Mouse (Mus musculus): ENCODE results near the gene Itpk1.

The Itpk1 gene

GRCm38 (mm10) chr12:102704457-102705198 is at the start of gene Itpk1:
Itpk1 (minus strand) TSS chr12:102704930.
- DNase-seq (ENCODE audit: low read depth in 1 of 2, low spot score in 2 of 2): no peak

DNA sequence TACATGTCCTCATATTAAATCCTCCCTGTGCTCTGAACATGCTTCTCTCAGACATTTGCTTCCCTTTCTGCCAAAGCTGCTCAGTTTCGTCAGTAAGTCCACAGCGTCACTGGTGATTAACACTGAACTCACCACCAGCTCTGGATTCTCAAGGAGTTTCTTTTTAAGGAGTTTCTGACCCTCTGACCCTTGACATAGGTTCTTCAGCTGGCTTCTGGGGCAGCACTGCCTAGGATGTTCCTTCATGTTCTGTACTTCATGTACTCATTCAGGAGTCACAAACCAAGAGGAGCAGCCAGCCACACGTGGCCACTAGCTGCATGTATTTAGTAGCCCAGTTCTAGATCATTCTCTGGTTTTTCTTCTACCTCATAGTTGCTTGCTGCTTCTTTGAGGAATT is 43.5 kb upstream of the Itpk1 start:
- no peak for DNase-seq (ENCODE audit: low read depth in 1 of 2, low spot score in 2 of 2)

DNA sequence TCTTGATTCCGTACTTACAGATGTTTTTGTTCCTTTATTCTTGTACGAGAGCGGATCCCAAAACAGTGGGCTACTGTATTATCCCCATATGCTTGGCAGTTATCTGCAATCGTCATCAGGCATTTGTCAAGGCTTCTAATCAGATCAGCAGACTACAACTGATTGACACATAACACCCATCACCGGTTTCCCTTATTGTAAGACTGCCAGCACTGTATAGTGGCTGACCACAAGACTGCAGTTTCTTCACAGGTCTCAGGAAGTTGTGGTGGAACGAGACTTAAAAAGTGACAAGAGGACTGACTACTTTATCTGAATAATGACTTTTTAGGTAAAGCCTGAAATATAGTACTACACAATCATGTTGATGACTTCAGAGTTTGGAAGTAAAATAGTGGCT is 40.1 kb upstream of the Itpk1 start:
- DNase-seq (ENCODE audit: low read depth in 1 of 2, low spot score in 2 of 2): peak; percentile 39 to 44

DNA sequence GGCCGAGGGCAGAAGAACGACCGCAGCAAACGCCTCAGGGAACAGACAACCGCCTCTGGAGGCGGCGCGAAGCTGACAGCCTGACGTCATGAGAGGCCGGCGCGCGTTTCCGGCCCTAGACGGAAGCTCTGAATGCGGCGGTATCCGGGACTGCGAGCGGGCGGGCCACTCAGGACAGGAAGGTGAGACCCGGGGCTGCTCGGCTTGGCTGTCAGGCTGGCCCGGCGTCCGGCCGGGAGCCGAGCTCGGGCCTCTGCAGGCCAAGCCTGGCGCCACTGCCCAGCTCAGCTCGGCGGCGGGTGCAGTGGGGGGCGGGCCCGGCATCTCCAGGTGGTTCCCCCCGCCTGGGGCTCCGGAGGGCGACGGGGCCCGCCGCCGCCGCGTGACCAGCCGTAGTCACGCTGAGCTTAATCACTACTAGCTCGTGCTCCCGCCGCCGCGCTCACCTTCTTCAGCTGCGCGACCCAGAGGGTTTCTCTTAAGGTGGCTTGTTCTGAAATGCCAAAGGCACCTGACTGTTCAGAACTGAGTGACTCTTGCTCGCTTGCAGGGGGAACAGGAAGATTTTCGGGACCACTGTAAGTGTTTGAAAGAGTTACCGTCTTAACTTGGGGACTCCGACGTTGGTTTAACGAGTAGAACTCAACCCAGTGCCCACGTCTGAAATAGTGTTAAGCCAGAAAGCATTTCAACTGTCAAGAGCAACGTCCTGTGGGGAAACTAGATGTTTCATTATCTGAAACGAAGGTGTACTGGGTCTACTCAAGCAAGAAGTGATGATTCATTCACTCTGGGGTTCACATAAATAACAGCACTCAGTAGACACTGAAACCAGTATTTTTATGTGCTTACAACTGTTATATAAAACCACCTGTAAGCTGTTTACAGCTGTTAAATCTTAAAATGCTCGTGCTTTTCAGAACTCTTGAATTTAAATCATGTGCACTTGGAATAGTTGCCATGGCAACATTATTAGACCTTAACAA is 39.2 kb upstream of the Itpk1 start, which contains the start of the genes Moap1 and Tmem251:
Gene Moap1 (minus strand): TSS at position 73 of the 986 bp plus-strand sequence.
Gene Tmem251 (plus strand): TSS at position 174 of the 986 bp plus-strand sequence.
- peak; percentile 77 to 88 for DNase-seq (ENCODE audit: low read depth in 1 of 2, low spot score in 2 of 2)

- DNase-seq (ENCODE audit: low read depth in 1 of 2, low spot score in 2 of 2): no peak
Observed at GRCm38 (mm10) chr12:102743036-102743588, 38.4 kb upstream of the Itpk1 start.

- no peak for DNase-seq (ENCODE audit: low read depth in 1 of 2, low spot score in 2 of 2)
Observed at GRCm38 (mm10) chr12:102742056-102742455, 37.3 kb upstream of the Itpk1 start.

- no peak for DNase-seq (ENCODE audit: low read depth in 1 of 2, low spot score in 2 of 2)
Observed at GRCm38 (mm10) chr12:102740285-102740684, 35.6 kb upstream of the Itpk1 start.

DNA sequence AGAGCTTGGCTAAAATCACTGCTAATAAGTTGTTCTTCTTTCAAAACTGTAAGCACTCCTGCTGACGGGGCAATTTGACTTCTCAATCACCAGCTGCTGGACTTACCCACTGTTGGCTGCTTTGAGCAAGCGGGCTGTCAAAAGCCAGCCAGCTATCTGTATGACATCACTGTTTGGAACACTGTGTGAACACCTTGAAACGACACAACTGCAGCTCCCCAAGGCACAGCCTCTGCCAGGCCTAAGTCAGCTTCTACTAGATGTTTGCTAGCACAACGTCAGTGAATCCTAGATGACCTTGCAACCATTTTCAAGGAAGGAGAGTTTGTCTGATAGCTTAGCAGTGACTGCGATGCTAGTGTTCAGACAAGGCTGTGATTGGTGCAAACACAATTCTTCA is 34.4 kb upstream of the Itpk1 start:
- DNase-seq (ENCODE audit: low read depth in 1 of 2, low spot score in 2 of 2): no peak

DNA sequence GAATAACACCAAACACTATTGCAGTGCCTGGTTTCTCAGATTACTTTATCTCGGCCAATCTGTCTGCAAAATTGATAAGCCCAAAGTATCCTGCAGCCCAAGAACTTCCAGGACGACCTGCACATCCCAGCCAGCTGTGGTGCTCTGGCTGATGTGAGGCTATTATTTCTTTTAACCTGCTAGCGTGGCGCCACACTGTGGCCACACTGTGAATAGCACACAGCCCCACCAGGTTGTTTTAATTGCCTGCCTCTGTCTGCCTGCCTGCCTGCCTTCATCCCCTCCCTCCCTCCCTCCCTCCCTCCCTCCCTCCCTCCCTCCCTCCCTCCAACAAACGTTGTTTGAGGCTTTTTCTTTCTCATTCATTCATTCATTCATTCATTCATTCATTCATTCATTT is 28.7 kb upstream of the Itpk1 start:
- DNase-seq (ENCODE audit: low read depth in 1 of 2, low spot score in 2 of 2): peak in 1 of 2 experiments; percentile 49

DNA sequence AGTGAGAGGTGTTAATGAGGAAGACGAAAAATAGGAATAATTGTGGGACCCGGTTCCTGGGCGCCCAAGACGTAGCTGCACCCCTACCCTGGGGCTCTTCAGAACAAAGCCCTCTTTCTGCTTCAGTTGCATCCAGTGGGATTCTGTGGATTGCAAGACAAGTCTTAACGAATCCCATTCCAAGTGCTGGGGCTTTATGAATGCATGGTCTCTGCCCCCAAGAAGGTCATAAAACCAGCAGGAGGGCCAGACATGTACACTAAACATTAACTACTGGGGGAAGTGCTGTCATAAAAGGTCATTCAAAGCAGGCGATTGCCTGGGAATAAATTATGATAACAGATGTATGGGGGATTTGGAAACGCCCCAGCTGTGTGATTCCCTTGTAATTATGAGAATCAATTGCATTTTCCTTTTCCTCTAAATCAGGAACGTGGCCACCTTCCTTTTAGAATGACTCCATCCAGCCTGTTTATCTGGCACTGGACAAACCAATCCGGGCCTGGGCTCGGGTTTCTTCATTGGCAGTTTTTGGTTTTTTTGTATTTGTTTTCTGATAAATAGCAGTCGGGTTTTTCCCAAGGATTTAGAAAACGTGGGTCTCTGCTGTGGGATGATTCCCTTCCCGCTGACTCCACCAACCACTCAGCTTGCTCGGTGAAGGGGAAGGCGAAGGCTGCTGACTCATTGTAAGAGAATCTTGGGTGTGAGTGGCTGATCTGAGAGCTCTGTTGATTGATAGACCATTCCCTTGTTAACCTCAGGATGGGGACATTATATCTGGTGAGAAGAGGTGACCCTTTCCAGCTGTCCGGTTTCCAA is 26.3 kb upstream of the Itpk1 start:
- no peak for DNase-seq (ENCODE audit: low read depth in 1 of 2, low spot score in 2 of 2)

DNA sequence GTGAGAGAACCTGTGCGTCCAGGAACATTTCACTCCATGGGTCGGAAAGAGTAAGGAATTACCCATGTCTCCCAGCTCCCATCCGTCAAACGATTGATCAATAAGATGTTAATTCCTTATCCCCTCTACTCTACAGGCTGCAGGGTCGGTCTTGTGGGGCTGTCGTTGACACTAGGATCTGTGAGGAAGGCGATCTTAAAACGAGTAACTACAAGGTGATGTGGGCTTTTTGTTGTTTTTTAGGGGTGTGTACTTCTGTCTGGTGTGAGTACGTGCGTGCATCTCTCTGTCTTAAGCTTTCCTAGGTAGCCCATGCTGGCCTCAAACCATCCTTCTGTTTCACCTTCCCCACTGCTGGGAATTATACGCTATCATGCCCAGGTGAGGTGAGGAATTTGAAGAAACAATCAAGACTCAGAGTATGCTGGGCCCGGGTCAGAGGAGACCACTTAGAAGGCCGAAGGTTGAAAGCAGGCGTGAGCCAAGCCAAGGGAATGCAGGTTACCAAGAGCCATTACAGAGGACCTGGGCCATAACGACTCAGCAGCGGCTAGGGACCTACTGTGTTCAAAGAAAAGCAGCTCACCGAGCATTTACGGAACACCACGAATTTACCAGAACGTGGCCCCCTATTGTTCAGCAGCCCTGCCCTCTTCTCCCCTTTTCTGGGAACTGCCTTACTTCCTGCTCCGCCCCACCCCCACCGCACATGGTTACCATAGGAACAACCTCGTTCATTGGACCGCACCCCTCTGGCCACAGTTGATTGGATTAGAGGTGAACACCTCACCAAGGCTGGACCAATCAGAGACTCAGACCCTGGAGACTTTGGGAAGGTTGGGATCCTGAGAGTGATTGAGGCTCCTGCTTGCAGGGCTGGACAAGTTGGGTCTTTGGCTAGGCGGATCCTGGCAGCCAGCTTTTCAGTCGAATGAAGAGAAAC is 25.4 kb upstream of the Itpk1 start:
- DNase-seq (ENCODE audit: low read depth in 1 of 2, low spot score in 2 of 2): no peak

- no peak for DNase-seq (ENCODE audit: low read depth in 1 of 2, low spot score in 2 of 2)
Observed at GRCm38 (mm10) chr12:102725761-102726175, 21.0 kb upstream of the Itpk1 start.

DNA sequence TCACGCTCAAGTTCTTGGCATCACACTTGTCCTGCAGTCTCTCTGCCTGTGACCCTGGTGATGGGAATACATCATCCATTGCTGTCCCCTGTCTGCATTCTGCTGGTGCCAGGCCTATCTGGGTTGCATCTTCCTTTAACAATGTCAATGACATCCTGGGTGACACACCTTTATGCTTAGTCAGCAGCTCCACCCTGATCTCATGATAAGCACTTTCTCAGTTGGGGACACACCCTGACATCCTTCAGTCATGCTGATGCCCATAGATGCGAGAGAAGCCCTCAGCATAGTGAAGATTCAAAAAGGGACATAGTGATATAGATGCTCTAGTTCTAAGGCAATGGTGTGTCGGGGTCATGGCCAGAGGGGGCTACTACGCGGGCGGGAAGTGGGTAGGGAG is 20.4 kb upstream of the Itpk1 start:
- DNase-seq (ENCODE audit: low read depth in 1 of 2, low spot score in 2 of 2): no peak

DNA sequence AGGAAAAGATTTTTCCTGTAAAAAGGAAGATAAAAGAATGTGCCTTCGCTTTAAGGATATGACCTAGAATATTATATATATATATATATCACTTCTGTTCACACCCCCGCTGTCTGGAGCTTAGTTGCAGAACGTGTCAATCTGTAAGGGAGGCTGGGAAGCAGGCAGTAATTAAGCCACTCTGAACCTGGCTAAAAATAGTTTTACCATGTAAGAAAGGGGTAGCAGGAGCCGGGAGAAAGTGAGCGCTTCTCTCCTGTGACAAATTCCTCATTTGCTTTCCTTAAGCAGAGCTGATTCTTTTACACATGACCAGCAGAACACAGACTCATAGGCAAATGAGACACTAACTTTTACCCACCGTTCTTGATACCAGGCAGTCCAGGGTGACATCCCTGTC is 19.1 kb upstream of the Itpk1 start:
- DNase-seq (ENCODE audit: low read depth in 1 of 2, low spot score in 2 of 2): no peak

DNA sequence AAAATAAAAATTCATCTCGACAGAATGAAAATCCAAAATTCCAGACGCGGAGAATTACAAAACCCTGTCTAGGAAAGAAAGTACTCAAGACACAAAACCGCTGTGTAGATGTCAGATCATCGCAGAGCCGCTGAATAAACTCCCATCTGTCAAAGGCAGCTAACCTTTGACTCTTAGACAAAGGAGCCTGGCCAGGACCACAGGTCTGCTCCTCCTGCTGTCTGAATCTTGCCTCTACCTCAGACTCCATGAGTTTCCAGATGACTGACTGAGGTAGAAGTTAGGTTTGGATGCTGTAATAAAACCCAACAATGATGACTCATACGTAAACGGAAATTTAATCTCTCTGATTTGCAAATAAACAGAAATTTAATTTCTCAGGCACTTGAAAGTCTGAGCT is 18.2 kb upstream of the Itpk1 start:
- no peak for DNase-seq (ENCODE audit: low read depth in 1 of 2, low spot score in 2 of 2)

DNA sequence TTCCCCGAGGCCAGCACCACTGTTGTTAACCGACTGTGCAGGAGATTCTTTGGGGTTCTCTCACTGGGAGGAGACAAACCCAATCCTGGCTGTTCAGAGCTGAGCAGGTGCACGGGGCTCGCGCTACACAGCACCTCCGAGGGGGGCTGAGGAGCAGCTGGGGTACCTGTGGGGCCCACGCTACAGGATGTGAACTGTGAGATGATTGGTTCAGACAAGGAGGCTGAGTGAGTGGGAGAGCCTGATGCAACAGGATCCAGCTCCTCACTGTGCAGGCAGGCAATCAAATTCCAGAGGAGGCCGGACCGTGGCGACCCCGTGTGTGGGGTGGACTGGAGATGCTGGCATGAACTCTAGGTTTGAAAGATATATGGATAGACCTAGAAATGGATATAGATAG is 17.7 kb upstream of the Itpk1 start:
- DNase-seq (ENCODE audit: low read depth in 1 of 2, low spot score in 2 of 2): no peak

- DNase-seq (ENCODE audit: low read depth in 1 of 2, low spot score in 2 of 2): no peak
Observed at GRCm38 (mm10) chr12:102719552-102720315, 15.0 kb upstream of the Itpk1 start.

- no peak for DNase-seq (ENCODE audit: low read depth in 1 of 2, low spot score in 2 of 2)
Observed at GRCm38 (mm10) chr12:102714654-102715395, 10.1 kb upstream of the Itpk1 start.
